Mouse (Mus musculus) hindbrain, embryonic 12.5 days (tissue): Measurements from ENCODE around the gene Yipf2. TPM values are rescaled to one million over a fixed set of nuclear protein-coding genes. Genes with fewer than 3 reads are reported as not detected.

Source experiments
- ATAC-seq: fragments of 200-750 bp; cut with Nextera tagmentation; 2 replicates; pipeline ENCODE4 v1.8.0; 2017; ENCODE audit warnings: moderate TSS enrichment; ENCODE audit not compliant: low FRiP score
- H3K27ac ChIP-seq: fragments of 300-500 bp; sonication (generic); 2 replicates; pipeline ENCODE4 v1.5.1; 2016; ENCODE audit warnings: mild to moderate bottlenecking
- H3K27me3 ChIP-seq: fragments of 300-500 bp; sonication (generic); 2 replicates; pipeline ENCODE4 v1.6.1; 2016; ENCODE audit warnings: mild to moderate bottlenecking
- H3K36me3 ChIP-seq: fragments of 300-500 bp; sonication (generic); 2 replicates; pipeline ENCODE4 v1.6.1; 2016; ENCODE audit warnings: mild to moderate bottlenecking
- H3K4me1 ChIP-seq: fragments of 300-500 bp; sonication (generic); 2 replicates; pipeline ENCODE4 v1.6.1; 2016
- H3K4me2 ChIP-seq: fragments of 300-500 bp; sonication (generic); replicated peaks from 2 replicates; pipeline ENCODE4 v1.6.1; 2016; ENCODE audit warnings: mild to moderate bottlenecking
- H3K4me3 ChIP-seq: fragments of 300-500 bp; sonication (generic); 2 replicates; pipeline ENCODE4 v1.5.1; 2016; ENCODE audit warnings: mild to moderate bottlenecking
- H3K9ac ChIP-seq: fragments of 300-500 bp; sonication (generic); 2 replicates; pipeline ENCODE4 v1.6.1; 2016; ENCODE audit warnings: mild to moderate bottlenecking, moderate library complexity
- H3K9me3 ChIP-seq: fragments of 300-500 bp; sonication (generic); replicated peaks from 2 replicates; pipeline ENCODE4 v1.6.1; 2016; ENCODE audit warnings: mild to moderate bottlenecking
- WGBS: fragments of 180-500 bp; shearing (Covaris S2); methylation state at CpG from one replicate; pipeline ENCODE4 v1.1.7; 2016; 5-methylcytosine and 5-hydroxymethylcytosine counted together
- polyA plus RNA-seq: library from polyadenylated mRNA; unstranded; fragments of >200 nt; fragmentation: Nextera tagmentation; extraction: Ambion mirVana; gene quantifications from 2 replicates; pipeline ENCODE4 v1.2.1, GENCODE M21; 2016

Yipf2 gene
- polyA plus RNA-seq, 1 experiment from 2014 or later: 21.5 TPM

DNA sequence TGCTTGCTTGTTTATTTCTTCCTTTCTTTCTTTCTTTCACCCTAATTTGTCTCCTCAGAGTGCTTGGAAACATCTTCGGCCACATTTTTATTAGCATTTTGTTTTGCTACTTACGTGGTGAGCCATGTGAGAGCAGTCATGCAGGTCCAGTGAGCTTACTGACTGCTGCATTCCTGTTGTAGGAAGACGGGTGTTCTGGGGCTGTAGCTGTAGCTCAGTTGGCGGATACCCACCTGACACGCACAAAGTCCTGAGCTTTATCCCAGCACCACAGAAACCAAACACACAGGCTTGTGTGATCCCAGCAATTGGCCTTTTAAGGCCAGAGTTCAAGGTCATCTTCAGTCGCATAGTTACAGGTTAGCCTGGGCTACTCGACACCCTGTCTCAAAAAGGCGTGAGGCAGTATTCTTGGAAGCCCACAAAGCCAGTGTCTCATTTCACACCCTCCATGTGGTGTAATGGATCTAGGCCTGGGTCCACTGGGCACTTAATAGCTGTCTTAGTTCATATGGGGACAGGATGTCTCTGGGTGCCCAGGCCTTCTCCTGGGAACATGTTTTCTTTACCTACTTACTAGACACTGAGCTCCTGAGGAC lies 23.9 kb downstream of the Yipf2 start:
- Histone ChIP-seq H3K4me1 (no peaks in the 10 kb centered on the region), H3K4me3 (no peak overlapping the region), H3K9ac (no peak overlapping the region), H3K27ac (no peak overlapping the region), H3K36me3 (peaks cover 47% of the 10 kb centered on the region), H3K4me2 (no peak overlapping the region), H3K9me3 (no peaks in the 10 kb centered on the region), H3K27me3 (no peaks in the 10 kb centered on the region)
- WGBS: 94% methylated on average over 8 of the region's 8 CpGs
- ATAC-seq: no peak

DNA sequence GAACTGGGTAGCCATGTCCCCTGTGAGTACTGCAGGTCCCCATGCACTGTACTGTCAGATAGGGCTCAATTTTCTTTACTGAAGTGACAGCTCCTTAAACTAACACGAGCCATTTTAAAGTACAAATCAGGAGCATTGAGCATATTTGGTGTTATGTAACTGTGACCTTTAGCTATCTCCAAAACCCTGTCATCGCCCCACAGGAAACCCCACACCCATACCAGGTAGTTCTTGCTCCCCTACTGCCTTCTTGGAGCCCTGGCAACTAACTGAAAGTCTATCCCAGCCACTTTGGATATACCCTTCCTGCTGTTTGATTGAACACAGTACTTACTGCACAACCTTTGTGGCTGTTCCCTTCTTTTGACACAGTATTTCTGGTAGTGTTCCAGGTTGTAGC lies 25.6 kb downstream of the Yipf2 start:
- no peaks in the 10 kb centered on the region for H3K27me3 ChIP-seq
- 82% methylated on average over 2 of the region's 2 CpGs for WGBS
- peaks cover 33% of the 10 kb centered on the region for H3K36me3 ChIP-seq
- no peak overlapping the region for H3K27ac ChIP-seq
- H3K4me2 ChIP-seq: no peak overlapping the region
- ATAC-seq: no peak
- H3K4me3 ChIP-seq: no peak overlapping the region
- H3K9me3 ChIP-seq: no peaks in the 10 kb centered on the region
- H3K9ac ChIP-seq: no peak overlapping the region
- H3K4me1 ChIP-seq: no peaks in the 10 kb centered on the region

DNA sequence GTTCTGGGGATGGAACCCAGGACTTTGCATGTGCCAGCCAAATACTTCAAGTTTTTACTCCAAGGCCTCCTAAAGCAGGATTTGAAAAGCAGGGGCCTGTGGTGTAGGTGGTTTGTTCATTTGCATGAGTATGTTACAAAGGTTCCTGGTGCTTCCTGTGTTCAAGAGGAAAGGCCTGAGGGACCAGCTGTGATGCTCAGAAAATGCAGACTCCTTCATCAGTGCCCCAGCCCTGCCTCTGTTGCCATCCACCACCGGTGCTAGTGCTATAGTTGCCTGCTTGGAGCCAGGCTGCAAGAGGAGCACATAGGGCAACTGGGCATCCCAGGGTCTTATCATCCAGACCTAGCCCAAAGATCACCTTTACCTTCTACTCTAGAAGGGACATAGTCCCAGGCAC lies 26.1 kb downstream of the Yipf2 start:
- Histone ChIP-seq H3K4me2 (no peak overlapping the region), H3K4me1 (no peaks in the 10 kb centered on the region), H3K27ac (no peak overlapping the region), H3K36me3 (peaks cover 29% of the 10 kb centered on the region), H3K4me3 (no peak overlapping the region), H3K27me3 (no peaks in the 10 kb centered on the region), H3K9me3 (no peaks in the 10 kb centered on the region), H3K9ac (no peak overlapping the region; the same call in 1 of the 2 replicates)
- 82% methylated on average over 1 of the region's 1 CpGs for WGBS
- no peak for ATAC-seq

DNA sequence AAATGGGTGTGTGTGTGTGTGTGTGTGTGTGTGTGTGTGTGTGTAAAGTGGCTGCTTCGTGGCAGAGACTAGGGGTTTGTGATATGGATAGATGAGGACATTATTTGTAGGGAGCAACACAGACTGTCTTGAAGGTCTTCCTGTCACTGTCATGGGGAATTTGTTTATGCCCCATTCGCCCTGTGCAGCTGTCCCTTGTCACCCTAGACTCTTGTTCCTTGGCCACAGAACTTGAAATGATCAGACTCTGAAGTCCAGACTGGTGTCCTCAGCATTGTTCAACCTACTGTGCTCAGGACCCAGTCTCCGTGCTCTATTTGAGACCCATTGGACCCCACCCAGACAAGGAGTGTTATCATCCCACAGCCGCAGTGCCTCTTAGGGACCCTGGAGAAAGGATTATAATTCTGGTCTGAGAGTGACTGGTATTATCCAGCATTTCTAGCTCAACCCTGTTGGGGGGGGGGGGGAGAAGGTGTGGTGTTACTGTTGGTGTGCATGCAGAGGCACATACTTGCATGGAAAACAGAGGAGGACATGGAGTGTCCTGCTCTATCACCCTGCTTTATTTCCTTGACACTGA lies 27.5 kb downstream of the Yipf2 start:
- no peaks in the 10 kb centered on the region for H3K27me3 ChIP-seq
- no peak for ATAC-seq
- H3K27ac ChIP-seq: no peak overlapping the region
- H3K9ac ChIP-seq: no peak overlapping the region
- H3K36me3 ChIP-seq: peaks cover 21% of the 10 kb centered on the region
- H3K4me1 ChIP-seq: no peaks in the 10 kb centered on the region
- H3K4me3 ChIP-seq: no peak overlapping the region
- no peaks in the 10 kb centered on the region for H3K9me3 ChIP-seq
- WGBS: 89% methylated on average over 4 of the region's 4 CpGs
- H3K4me2 ChIP-seq: no peak overlapping the region

DNA sequence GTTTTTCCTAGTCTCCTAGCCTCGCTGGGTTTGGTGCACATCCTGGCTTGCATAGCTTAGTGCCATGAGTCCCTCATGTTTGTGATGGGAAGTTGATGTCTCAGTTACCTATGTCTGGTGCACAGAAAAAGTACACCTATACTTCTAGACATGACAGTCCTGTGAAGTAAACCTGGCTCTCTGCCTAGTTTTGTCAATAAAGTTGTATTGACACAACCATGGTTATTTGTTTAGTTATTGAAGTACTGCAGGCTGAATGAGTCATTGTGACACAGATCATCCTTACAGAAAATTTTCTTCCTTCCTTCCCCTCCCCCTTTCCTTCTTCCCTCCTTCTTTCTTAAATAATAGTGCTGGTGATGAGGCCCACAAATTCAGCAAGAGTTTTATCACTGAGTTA lies 28.2 kb downstream of the Yipf2 start:
- H3K4me1 ChIP-seq: no peaks in the 10 kb centered on the region
- no peak overlapping the region for H3K4me2 ChIP-seq
- H3K9me3 ChIP-seq: no peaks in the 10 kb centered on the region
- ATAC-seq: no peak
- H3K36me3 ChIP-seq: peaks cover 15% of the 10 kb centered on the region; the same call in 1 of the 2 replicates
- no peak overlapping the region for H3K9ac ChIP-seq
- H3K4me3 ChIP-seq: no peak overlapping the region
- 88% methylated on average over 1 of the region's 1 CpGs for WGBS
- H3K27me3 ChIP-seq: no peaks in the 10 kb centered on the region
- no peak overlapping the region for H3K27ac ChIP-seq

DNA sequence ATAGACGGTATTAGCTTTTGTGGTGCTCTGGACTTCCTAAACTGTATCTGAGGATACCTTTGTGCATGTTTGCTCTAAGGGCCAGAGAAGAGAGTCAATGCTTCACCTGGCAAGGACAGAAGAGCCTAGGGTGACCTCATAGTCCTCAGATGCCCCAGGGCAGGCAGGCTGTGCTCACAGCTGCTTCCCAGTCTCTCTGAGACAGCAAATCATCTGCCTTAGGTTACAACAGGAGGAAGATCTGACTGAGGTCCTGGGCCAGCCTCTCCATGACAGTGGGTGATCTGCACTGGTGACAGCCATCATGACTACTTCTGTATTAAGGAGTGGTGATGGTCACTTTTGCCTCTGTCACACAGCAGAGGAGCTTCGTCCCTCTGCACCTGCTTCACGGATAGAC lies 33.5 kb downstream of the Yipf2 start:
- H3K27ac ChIP-seq: no peak overlapping the region
- H3K27me3 ChIP-seq: no peaks in the 10 kb centered on the region
- 95% methylated on average over 3 of the region's 3 CpGs for WGBS
- H3K4me3 ChIP-seq: no peak overlapping the region
- no peaks in the 10 kb centered on the region for H3K9me3 ChIP-seq
- H3K4me2 ChIP-seq: no peak overlapping the region
- no peak overlapping the region for H3K9ac ChIP-seq
- ATAC-seq: no peak
- peaks cover 7% of the 10 kb centered on the region; the same call in 1 of the 2 replicates for H3K4me1 ChIP-seq
- H3K36me3 ChIP-seq: peaks cover 25% of the 10 kb centered on the region

DNA sequence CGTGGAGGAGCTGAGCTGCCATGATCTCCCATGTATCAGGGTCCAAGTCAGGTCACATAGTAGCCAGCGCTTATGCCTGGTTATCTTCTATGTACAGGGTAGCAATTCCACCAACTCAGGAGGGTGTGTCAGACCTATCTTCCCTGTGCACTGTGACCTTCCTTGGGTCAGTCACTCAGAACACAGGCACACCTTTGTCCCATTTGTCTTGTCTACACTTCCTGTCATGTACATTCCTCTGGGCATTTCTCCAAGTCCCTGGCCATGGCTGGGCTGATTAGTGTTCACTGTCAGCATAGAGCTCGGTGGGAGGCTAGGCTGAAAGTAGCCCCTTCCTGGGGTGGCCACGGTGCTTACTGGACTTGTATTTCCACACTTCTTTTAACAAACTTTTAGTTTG lies 34.3 kb downstream of the Yipf2 start:
- H3K9me3 ChIP-seq: no peaks in the 10 kb centered on the region
- 88% methylated on average over 4 of the region's 4 CpGs for WGBS
- peaks cover 27% of the 10 kb centered on the region for H3K36me3 ChIP-seq
- no peak overlapping the region for H3K4me2 ChIP-seq
- H3K4me1 ChIP-seq: peaks cover 7% of the 10 kb centered on the region; the same call in 1 of the 2 replicates
- H3K4me3 ChIP-seq: no peak overlapping the region
- no peak for ATAC-seq
- H3K9ac ChIP-seq: no peak overlapping the region
- H3K27ac ChIP-seq: no peak overlapping the region
- no peaks in the 10 kb centered on the region for H3K27me3 ChIP-seq

DNA sequence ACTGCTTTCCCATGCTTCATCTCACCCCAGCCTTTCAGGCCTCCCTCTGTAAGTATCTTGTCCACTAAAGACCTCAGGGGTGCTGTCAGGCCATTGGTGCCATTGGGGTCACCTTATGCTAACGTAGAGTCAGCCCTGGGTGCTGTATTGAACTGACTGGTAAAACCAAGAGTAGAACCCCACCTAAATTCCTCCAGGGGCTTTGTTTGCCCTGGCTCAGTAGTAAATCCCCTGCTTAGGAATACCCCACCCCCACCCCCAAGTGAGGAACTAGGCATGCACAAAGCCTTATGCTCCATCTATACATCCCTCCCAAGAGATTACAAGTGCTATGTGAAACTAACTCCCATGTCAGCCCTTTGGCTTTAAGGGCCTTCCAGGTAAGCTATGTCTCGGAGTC lies 35.1 kb downstream of the Yipf2 start:
- no peaks in the 10 kb centered on the region for H3K9me3 ChIP-seq
- no peak overlapping the region for H3K4me2 ChIP-seq
- H3K27me3 ChIP-seq: no peaks in the 10 kb centered on the region
- H3K27ac ChIP-seq: no peak overlapping the region
- ATAC-seq: no peak
- no peak overlapping the region for H3K4me3 ChIP-seq
- H3K36me3 ChIP-seq: peaks cover 27% of the 10 kb centered on the region
- no peak overlapping the region for H3K9ac ChIP-seq
- 96% methylated on average over 2 of the region's 2 CpGs for WGBS
- H3K4me1 ChIP-seq: peaks cover 7% of the 10 kb centered on the region; the same call in 1 of the 2 replicates

DNA sequence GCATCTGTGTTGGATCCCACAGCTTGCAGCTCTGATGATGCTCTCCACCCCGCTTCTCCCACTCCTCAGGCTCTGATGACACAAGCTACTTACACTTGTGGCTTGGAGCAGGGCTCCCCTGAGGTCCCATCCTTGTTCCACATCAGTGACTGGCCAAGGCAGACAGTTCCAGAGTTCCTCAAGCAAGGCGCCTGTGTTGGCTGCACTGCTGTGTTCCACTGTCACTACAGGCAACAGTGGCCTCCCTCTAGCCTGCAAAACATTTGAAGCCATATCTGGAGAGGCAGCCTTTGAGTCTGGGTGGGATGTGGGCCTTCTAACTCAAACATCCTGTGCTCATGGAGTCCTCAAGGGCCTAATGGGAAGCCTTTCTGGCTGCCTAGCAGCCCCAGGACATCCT lies 35.6 kb downstream of the Yipf2 start:
- 93% methylated on average over 2 of the region's 2 CpGs for WGBS
- no peak overlapping the region for H3K9ac ChIP-seq
- H3K4me3 ChIP-seq: no peak overlapping the region
- peaks cover 27% of the 10 kb centered on the region for H3K36me3 ChIP-seq
- no peak overlapping the region for H3K4me2 ChIP-seq
- peaks cover 7% of the 10 kb centered on the region; the same call in 1 of the 2 replicates for H3K4me1 ChIP-seq
- H3K27ac ChIP-seq: no peak overlapping the region
- H3K9me3 ChIP-seq: no peaks in the 10 kb centered on the region
- no peaks in the 10 kb centered on the region for H3K27me3 ChIP-seq
- no peak for ATAC-seq

DNA sequence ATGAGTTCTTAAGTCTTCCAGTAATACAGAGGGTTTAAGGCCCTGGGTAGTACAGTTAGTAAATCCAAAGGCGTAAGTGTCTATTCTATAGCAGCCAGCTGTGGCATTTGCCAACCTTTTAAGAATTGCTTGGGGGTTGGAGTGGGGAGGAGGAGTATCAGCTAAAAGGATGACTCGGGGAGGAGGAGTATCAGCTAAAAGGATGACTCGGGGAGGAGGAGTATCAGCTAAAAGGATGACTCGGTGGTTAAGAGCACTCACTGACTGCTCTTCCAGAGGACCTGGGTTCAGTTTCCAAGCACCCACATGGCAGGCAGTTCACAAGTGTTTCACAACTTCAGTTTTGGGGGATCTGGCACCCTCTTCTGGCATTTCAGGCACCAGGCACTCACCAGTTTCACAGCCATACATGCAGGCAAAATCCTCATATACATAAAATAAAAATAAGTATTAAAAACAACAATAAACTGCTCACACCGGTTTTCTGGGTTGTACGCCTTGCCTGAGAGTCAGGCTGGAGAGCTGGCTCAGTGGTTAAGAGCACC lies 37.4 kb downstream of the Yipf2 start:
- H3K4me3 ChIP-seq: no peak overlapping the region
- ATAC-seq: no peak
- WGBS: 85% methylated on average over 6 of the region's 6 CpGs
- no peak overlapping the region for H3K4me2 ChIP-seq
- peaks cover 7% of the 10 kb centered on the region; the same call in 1 of the 2 replicates for H3K4me1 ChIP-seq
- no peak overlapping the region for H3K9ac ChIP-seq
- H3K27me3 ChIP-seq: no peaks in the 10 kb centered on the region
- no peaks in the 10 kb centered on the region for H3K9me3 ChIP-seq
- H3K36me3 ChIP-seq: peaks cover 30% of the 10 kb centered on the region
- no peak overlapping the region for H3K27ac ChIP-seq

DNA sequence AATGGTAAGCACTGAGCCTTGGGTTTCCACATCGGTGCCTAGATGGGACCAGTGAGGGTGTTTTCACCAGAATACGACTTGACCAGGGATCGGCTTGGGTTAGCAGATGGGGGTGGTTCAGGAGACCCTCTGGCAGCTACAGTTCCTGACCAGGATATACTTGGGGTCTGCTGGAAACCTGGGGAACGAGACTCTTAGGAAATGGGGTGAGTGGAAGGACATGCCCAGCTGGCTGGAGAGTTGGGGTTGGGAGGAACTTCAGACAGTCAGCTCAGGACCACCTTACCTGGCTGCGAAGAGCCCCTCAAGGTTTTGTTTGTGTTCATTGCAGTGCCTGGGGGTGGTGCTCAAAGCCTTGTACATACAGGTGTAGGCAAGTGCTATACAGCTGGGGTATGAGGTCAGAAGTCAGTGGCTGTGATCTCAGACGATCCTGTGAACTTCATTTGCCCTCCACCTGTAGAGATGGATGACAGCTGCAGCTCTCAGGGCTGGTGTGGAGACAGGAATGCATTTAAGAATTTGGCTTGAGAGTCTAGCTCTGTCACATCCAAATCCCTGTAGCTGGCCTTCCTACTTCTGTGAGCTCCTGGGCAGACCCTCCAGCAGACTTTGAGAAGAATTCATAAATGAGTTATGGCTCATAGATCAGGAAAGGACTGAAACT lies 38.9 kb downstream of the Yipf2 start:
- H3K4me2 ChIP-seq: no peak overlapping the region
- ATAC-seq: no peak
- peaks cover 31% of the 10 kb centered on the region for H3K36me3 ChIP-seq
- no peaks in the 10 kb centered on the region for H3K27me3 ChIP-seq
- 91% methylated on average over 6 of the region's 6 CpGs for WGBS
- H3K9ac ChIP-seq: no peak overlapping the region
- peaks cover 13% of the 10 kb centered on the region for H3K4me1 ChIP-seq
- H3K27ac ChIP-seq: no peak overlapping the region
- no peak overlapping the region for H3K4me3 ChIP-seq
- no peaks in the 10 kb centered on the region for H3K9me3 ChIP-seq

DNA sequence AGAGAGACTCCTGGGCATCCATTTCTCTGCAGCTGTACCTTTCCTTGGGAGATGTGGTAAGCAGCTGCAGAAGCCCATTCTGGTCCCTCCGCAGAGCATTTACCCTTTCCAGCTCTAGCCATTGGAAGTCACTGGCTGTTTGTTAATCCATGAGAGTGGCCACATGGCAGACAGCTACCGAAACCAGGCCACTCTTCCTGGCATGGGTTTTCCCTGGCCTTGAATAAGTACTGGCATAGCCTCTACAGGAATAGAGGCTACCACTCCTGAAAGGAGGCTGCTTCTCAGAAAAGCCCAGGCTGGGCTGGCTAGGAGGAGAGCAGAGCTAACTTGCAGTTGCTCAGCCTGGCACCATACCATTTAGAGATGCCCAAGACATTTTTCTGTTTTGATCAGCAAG lies 41.6 kb downstream of the Yipf2 start:
- no peak overlapping the region for H3K9ac ChIP-seq
- no peak overlapping the region for H3K27ac ChIP-seq
- H3K36me3 ChIP-seq: peaks cover 24% of the 10 kb centered on the region
- ATAC-seq: no peak
- no peaks in the 10 kb centered on the region for H3K27me3 ChIP-seq
- no peak overlapping the region for H3K4me3 ChIP-seq
- 96% methylated on average over 2 of the region's 2 CpGs for WGBS
- peaks cover 16% of the 10 kb centered on the region for H3K4me1 ChIP-seq
- H3K4me2 ChIP-seq: no peak overlapping the region
- H3K9me3 ChIP-seq: no peaks in the 10 kb centered on the region
